Mouse (Mus musculus): ENCODE results near the gene Csnk1d. TPM values are rescaled to one million over a fixed set of nuclear protein-coding genes. Genes with fewer than 3 reads are reported as not detected.

The Csnk1d gene
- 106 TPM in 2 replicates for polyA plus RNA-seq (2015; fragmentation: Nextera tagmentation; extraction: Ambion mirVana)

DNA sequence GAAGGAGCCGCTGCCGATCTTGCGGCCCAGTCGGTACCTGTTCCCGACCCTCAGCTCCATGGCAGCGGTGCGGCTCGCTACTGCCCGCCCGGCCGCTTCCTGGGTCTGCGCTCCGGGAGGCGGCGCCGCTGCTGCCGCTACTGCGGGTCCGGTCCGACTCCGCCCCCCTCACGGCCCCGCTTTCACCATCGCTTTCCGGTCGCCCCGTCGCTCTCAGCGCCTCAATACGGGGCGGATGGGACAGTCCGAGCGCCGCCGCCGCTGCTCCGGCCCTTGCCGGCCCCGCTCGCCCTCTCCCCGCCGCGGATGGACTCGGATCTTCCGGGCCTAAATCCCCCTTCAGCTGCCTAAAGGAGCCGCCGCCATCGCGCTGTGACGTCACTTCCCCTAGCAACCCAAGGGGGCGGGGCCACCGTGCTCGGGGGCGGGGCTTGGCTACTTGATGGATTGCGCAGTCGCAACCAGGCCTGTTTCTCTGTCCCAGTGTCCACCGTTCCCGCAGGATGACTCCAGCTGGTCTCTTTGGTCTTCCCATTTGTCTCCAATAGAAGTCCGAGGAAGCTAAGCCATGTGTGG is at the start of gene Csnk1d:
TSS of gene Csnk1d (minus strand) at position 380 of the 576 bp plus-strand sequence.
- H3K27me3 ChIP-seq (replicated peaks) = no peaks in the 10 kb centered on the region
- under 1% methylated on average over 59 of the region's 59 CpGs for WGBS
- peaks cover 5% of the 10 kb centered on the region; the same call in 1 of the 2 replicates for H3K36me3 ChIP-seq
- no peaks in the 10 kb centered on the region for H3K9me3 ChIP-seq
- H3K4me1 ChIP-seq (replicated peaks) = peaks cover 41% of the 10 kb centered on the region
- H3K27ac ChIP-seq = peak within 1 kb of the TSS; percentile 94
- H3K4me3 ChIP-seq (replicated peaks) = peak within 1 kb of the TSS; percentile 99
- H3K4me2 ChIP-seq (replicated peaks) = peak within 1 kb of the TSS; percentile 83
- ATAC-seq = peak; percentile 88
- peak within 1 kb of the TSS; percentile 100 for H3K9ac ChIP-seq

DNA sequence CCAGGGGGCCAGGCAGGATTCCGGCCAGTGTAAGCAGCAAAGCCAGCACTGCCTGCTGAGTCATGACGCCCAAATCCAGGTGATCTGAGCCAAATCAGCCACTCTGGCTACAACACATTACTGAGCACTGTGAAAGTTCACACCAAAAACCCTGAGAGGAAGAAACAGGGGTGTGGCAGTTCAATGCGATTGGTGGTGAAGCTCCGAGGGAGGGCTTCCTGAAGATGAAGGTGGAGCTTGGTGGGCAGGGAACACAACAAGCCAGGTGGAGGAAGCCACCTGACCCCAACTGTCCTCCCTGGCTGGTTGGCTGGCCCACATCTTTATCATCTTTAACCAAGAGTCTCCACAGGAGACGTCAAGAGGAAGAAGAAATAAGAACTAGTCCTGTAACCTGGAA is 48.2 kb upstream of the Csnk1d start, which contains the start of gene Cd7:
TSS of gene Cd7 (minus strand) at position 117 of the 400 bp plus-strand sequence.
- H3K9me3 ChIP-seq = no peaks in the 10 kb centered on the region
- H3K36me3 ChIP-seq = no peaks in the 10 kb centered on the region
- H3K27ac ChIP-seq = no peak within 1 kb of the TSS
- no peak within 1 kb of the TSS for H3K9ac ChIP-seq
- no peaks in the 10 kb centered on the region for H3K27me3 ChIP-seq (replicated peaks)
- H3K4me2 ChIP-seq (replicated peaks) = no peak within 1 kb of the TSS
- H3K4me1 ChIP-seq (replicated peaks) = no peaks in the 10 kb centered on the region
- WGBS = 61% methylated on average over 5 of the region's 5 CpGs
- ATAC-seq = no peak
- no peak within 1 kb of the TSS for H3K4me3 ChIP-seq (replicated peaks)

DNA sequence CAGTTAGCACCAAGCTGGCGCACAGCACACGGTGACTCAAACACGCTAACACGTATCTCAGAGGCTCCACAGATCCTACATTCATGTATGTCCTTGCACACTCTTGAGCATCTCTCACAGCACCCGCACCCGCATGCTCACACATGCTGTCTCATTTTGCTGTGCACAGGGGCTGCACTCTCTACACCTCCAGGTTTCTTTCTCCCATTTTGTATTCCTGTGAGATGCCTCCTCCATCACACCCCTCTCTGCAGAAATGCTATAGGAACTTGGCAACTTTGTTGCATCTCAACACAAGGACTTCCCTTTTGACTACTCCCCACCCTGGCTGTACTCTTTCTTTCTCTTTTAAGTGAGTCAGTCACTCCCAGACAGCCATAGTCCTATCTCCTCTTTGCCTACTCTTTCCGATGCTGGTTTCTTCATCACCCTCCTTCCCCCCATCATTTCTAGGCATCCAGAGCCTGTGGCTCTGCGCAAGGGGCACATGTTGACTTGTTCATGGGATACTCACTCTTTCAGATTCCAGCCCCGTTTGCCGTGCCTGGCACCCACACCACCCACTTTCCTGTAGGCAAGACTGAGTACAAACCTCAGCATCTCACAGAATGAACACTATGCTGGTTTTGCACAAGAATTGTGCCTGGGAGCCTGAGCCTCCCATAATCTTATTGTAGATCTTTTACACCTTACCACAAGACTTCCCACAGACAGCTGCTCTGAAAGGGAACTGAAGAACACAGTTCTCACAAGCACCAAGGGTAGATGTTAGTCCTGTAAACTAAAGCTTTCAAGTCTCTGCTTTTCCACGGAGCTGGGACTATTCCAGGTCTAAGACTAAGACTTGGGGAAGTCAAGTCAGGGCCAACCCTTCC is 47.5 kb upstream of the Csnk1d start:
- no peak overlapping the region for H3K27ac ChIP-seq
- WGBS = 85% methylated on average over 11 of the region's 11 CpGs
- H3K4me3 ChIP-seq (replicated peaks) = no peak overlapping the region
- no peak overlapping the region for H3K9ac ChIP-seq
- no peaks in the 10 kb centered on the region for H3K9me3 ChIP-seq
- no peak for ATAC-seq
- H3K36me3 ChIP-seq = no peaks in the 10 kb centered on the region
- H3K4me1 ChIP-seq (replicated peaks) = no peaks in the 10 kb centered on the region
- H3K4me2 ChIP-seq (replicated peaks) = no peak overlapping the region
- H3K27me3 ChIP-seq (replicated peaks) = no peaks in the 10 kb centered on the region

DNA sequence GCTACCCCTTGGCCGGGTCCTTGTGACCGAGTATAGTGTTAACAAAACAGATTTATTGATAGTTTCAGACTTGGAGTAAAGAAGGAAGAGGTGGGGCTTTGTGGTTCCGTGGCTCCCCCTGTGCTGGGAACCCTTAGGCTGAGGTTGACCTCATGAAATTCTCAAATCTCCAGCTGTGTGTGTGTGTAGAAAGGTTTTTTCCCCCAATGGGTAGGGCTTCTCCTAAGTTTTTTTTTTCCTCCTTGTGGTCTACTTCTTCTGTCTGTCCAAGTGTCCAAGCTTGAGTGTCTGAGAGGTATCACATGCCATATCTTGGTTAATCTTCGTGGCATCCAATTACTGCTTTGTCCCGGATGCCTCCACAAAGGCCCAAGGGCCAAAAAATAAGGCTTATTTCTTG is 42.0 kb upstream of the Csnk1d start:
- Histone ChIP-seq H3K4me2 (replicated peaks) (no peak overlapping the region), H3K4me3 (replicated peaks) (no peak overlapping the region), H3K4me1 (replicated peaks) (no peaks in the 10 kb centered on the region), H3K9me3 (no peaks in the 10 kb centered on the region), H3K36me3 (no peaks in the 10 kb centered on the region), H3K27me3 (replicated peaks) (no peaks in the 10 kb centered on the region), H3K27ac (no peak overlapping the region), H3K9ac (no peak overlapping the region)
- ATAC-seq = no peak
- 65% methylated on average over 5 of the region's 5 CpGs for WGBS

DNA sequence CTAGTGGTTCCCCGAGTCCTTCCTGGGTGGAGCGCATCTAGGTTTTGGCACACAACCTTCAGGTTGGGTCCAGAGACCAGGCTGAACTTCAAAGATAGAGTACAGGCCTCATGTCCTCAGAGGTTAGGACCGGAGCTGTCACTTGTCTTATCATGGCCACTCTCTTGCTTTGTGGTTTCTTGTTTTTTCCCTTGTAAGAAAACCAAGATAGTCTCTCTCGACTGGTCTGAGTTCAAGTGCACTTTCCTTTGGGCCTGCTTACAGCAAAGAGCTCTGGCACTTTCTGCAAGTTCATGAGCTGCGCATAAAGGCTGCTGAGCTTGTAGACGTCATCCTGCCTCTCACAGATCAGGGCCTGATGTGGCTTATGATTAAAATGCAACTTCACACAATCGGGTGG is 36.1 kb upstream of the Csnk1d start:
- H3K27me3 ChIP-seq (replicated peaks) = no peaks in the 10 kb centered on the region
- H3K27ac ChIP-seq = no peak overlapping the region
- no peak for ATAC-seq
- no peak overlapping the region for H3K4me2 ChIP-seq (replicated peaks)
- H3K9ac ChIP-seq = no peak overlapping the region
- H3K9me3 ChIP-seq = no peaks in the 10 kb centered on the region
- no peak overlapping the region for H3K4me3 ChIP-seq (replicated peaks)
- H3K36me3 ChIP-seq = no peaks in the 10 kb centered on the region
- 88% methylated on average over 7 of the region's 7 CpGs for WGBS
- no peaks in the 10 kb centered on the region for H3K4me1 ChIP-seq (replicated peaks)

DNA sequence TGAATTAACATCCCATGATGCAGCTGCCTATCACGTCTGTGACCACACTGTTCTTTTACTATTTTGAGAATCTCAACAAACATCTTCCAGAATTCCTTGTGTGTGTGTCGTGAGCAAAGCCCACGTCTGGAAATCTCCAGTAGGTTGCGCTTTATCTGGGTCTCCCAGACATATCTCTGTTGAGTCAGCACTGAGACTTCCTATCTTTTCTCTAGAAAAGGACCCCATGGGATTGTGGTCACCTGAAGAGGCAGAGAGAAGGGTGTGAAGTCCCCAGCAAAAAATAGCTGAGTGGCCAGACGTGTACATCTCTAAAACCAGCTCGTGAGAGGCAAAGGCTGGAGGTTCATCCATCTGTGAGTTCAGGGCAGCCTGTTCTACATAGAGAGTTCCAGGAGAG is 33.0 kb upstream of the Csnk1d start:
- Histone ChIP-seq H3K4me1 (replicated peaks) (no peaks in the 10 kb centered on the region), H3K4me2 (replicated peaks) (no peak overlapping the region), H3K27ac (no peak overlapping the region), H3K36me3 (no peaks in the 10 kb centered on the region), H3K4me3 (replicated peaks) (no peak overlapping the region), H3K27me3 (replicated peaks) (no peaks in the 10 kb centered on the region), H3K9ac (no peak overlapping the region), H3K9me3 (no peaks in the 10 kb centered on the region)
- 67% methylated on average over 6 of the region's 6 CpGs for WGBS
- no peak for ATAC-seq

DNA sequence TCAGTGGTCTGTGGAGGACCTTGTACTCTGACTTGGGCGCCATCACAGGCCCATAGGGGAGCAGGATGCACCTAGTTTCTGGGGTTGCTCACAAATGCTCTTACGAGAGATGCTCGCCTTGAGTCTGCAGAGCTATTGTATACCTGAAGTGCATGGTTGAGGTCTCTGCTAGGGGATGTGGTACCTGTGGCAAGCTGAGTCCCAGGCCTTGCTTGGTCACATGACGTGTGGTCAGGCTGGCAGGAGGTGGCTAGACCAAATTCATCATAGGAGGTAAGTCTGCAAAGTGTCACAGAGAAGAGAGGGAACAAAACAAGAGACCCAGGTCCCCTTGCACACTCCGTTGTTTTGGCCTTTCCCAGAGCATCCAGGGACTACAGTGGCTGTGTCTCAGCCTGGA is 28.4 kb upstream of the Csnk1d start:
- Histone ChIP-seq H3K36me3 (no peaks in the 10 kb centered on the region), H3K27me3 (replicated peaks) (no peaks in the 10 kb centered on the region), H3K27ac (no peak overlapping the region), H3K4me3 (replicated peaks) (no peak overlapping the region), H3K9ac (no peak overlapping the region), H3K9me3 (no peaks in the 10 kb centered on the region), H3K4me2 (replicated peaks) (no peak overlapping the region), H3K4me1 (replicated peaks) (0 out of 2 replicates have a peak, but pooled peaks cover 9% of the 10 kb centered on the region)
- no peak for ATAC-seq
- 87% methylated on average over 5 of the region's 5 CpGs for WGBS

DNA sequence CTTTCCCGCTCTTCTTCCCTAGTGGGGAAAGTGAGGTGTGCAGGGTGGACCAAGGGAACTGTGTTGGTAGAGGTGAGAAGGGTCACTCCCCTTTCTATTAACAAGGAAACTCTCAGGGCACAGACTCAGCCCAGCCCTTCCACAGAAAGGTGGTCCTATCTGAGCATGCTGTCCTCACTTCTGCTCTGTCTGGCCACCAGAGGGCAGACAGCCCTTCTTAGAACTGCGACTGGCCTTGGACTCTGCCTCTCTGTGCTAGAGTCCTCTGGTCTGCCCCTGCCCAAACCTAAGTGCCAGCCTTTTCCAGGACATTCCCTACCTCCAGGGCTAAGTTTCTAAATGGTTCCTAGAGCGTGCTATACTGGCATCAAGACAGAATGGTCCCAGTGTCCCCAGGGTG is 26.6 kb upstream of the Csnk1d start:
- peak; percentile 72 for ATAC-seq
- Histone ChIP-seq H3K27ac (no peak overlapping the region), H3K27me3 (replicated peaks) (no peaks in the 10 kb centered on the region), H3K4me1 (replicated peaks) (0 out of 2 replicates have a peak, but pooled peaks cover 9% of the 10 kb centered on the region), H3K4me2 (replicated peaks) (no peak overlapping the region), H3K9me3 (no peaks in the 10 kb centered on the region), H3K9ac (no peak overlapping the region), H3K4me3 (replicated peaks) (no peak overlapping the region), H3K36me3 (no peaks in the 10 kb centered on the region)
- WGBS = 39% methylated on average over 3 of the region's 3 CpGs

DNA sequence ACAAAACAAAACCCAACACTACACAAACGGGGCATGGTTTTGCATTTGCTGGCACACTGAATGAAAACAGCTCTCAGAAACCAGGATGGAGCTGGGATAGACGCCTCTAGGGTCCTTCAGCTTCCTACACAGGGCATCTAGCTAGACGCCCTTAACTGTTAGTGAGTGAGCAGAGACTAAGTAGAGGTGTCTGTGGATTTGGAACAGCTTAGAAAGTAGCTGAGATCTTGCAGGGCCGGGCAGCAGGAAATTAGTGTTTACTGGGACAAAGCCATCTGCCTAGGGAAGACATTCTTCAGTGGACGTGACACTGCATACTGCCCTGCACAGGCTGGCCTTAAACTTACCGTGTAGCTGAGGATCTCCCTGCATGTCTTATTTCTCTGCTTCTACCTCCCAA is 24.3 kb upstream of the Csnk1d start:
- Histone ChIP-seq H3K4me2 (replicated peaks) (0 out of 2 replicates have a peak overlapping the region, but pooled peaks have one; percentile 56), H3K4me1 (replicated peaks) (0 out of 2 replicates have a peak, but pooled peaks cover 9% of the 10 kb centered on the region), H3K4me3 (replicated peaks) (no peak overlapping the region), H3K9me3 (no peaks in the 10 kb centered on the region), H3K27ac (no peak overlapping the region), H3K27me3 (replicated peaks) (no peaks in the 10 kb centered on the region), H3K36me3 (no peaks in the 10 kb centered on the region), H3K9ac (no peak overlapping the region; the same call in 1 of the 2 replicates)
- WGBS = 37% methylated on average over 6 of the region's 6 CpGs
- ATAC-seq = no peak

DNA sequence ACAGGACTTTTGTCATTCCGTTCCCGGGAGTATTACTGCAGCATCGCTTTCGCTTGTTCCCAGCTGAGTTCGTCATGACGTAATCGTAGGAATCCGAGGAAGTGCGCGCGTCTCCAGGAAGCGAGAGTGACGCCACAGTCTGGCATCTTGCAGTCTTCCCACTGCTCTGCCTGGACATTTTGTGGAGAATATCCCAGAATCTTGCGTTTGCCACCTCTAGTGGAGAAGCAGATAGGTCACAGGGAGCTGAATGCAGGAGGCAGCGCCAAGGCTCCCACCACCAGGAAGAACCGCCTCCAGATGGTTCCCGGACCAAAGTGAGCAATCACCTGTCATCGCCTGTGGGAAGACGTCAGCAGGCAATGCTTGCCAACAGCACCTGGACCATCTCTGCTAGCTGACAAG is 23.8 kb upstream of the Csnk1d start:
- ATAC-seq = peak; percentile 50
- H3K4me3 ChIP-seq (replicated peaks) = peak overlapping the region; percentile 26
- peak overlapping the region; percentile 32; the same call in 1 of the 2 replicates for H3K9ac ChIP-seq
- H3K4me1 ChIP-seq (replicated peaks) = 0 out of 2 replicates have a peak, but pooled peaks cover 9% of the 10 kb centered on the region
- H3K9me3 ChIP-seq = no peaks in the 10 kb centered on the region
- H3K27ac ChIP-seq = no peak overlapping the region
- 35% methylated on average over 19 of the region's 19 CpGs for WGBS
- H3K4me2 ChIP-seq (replicated peaks) = peak overlapping the region; percentile 56
- H3K27me3 ChIP-seq (replicated peaks) = no peaks in the 10 kb centered on the region
- H3K36me3 ChIP-seq = no peaks in the 10 kb centered on the region

DNA sequence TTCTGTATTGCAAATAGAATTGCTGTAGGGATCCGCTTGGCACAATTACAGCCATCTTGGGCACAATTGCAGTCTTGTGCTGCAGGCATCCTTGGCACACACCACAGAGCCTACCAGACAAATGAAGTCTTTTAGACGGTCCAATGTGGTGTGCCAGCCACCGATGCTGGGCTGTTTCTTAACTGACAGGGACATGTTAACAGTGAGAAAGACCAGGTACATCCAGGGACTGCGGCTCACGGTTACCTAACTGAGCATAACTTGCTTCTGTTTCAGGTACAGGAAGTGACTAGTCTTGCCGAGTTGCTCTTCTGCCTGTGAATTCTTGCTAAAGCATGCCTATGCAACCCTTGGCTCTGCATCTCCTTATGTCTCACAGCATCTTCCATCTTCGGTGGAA is 22.5 kb upstream of the Csnk1d start:
- Histone ChIP-seq H3K36me3 (no peaks in the 10 kb centered on the region), H3K4me3 (replicated peaks) (no peak overlapping the region), H3K9ac (no peak overlapping the region), H3K4me2 (replicated peaks) (no peak overlapping the region), H3K9me3 (no peaks in the 10 kb centered on the region), H3K4me1 (replicated peaks) (0 out of 2 replicates have a peak, but pooled peaks cover 9% of the 10 kb centered on the region), H3K27ac (no peak overlapping the region), H3K27me3 (replicated peaks) (no peaks in the 10 kb centered on the region)
- 75% methylated on average over 7 of the region's 7 CpGs for WGBS
- no peak for ATAC-seq

DNA sequence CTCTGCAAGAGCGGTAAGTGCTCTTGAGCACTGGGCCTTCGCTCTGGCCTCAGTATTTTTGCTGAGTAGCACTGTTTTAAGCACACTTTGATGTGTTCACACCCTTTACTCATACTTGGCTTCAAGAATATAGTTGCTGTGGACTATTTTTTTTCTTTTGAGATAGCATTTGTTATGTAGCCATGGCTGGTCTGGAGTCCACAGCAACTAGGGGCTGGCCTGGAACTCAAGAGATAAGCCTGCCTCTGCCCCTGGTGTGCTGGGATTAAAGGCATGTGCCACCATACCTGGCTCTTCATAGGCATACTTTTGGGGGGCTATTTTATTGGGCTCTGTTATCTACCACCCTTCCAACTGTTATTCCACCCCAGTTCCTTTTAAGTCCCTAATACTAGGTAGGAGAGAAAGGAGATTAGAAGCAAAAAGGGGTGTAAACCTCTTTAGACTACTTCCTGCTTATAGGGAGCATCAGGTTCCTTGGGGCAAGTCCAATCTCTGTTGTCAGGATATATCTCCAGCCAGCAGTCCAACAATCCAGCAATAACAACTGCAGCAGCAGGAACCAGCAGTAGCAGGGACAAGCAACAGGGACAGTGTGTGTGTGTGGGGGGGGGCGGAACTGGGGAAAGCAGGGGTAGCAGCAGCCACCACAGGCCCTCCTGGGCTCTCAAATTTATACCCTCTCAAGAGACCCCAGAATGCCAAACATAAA is 19.1 kb upstream of the Csnk1d start:
- H3K9me3 ChIP-seq = no peaks in the 10 kb centered on the region
- no peak overlapping the region for H3K27ac ChIP-seq
- 96% methylated on average over 3 of the region's 3 CpGs for WGBS
- ATAC-seq = no peak
- no peaks in the 10 kb centered on the region for H3K27me3 ChIP-seq (replicated peaks)
- H3K4me1 ChIP-seq (replicated peaks) = 0 out of 2 replicates have a peak, but pooled peaks cover 4% of the 10 kb centered on the region
- no peak overlapping the region for H3K9ac ChIP-seq
- H3K4me3 ChIP-seq (replicated peaks) = no peak overlapping the region
- no peak overlapping the region for H3K4me2 ChIP-seq (replicated peaks)
- no peaks in the 10 kb centered on the region for H3K36me3 ChIP-seq
